Mouse (Mus musculus) C2C12 (cell line): ENCODE results near the gene Kcnt1. TPM values are rescaled to one million over a fixed set of nuclear protein-coding genes. Genes with fewer than 3 reads are reported as not detected.

ENCODE experiments used
- H3K27me3 ChIP-seq: one replicate; pipeline ENCODE4 v1.6.1; 2011; ENCODE audit not compliant: control insufficient read depth, insufficient read depth, insufficient read length
- H3K36me3 ChIP-seq: one replicate; pipeline ENCODE4 v1.6.1; 2011; ENCODE audit not compliant: control insufficient read depth, insufficient read depth
- H3K4me3 ChIP-seq: one replicate; pipeline ENCODE4 v1.5.1; 2011; ENCODE audit warnings: mild to moderate bottlenecking, control low read depth; ENCODE audit not compliant: poor library complexity, insufficient read depth, severe bottlenecking
- H3K79me2 ChIP-seq: one replicate; pipeline ENCODE4 v1.6.1; 2011; ENCODE audit not compliant: control insufficient read depth, insufficient read depth
- H3K79me3 ChIP-seq: one replicate; pipeline ENCODE4 v1.6.1; 2011; ENCODE audit warnings: low read depth, control low read depth
- H3ac ChIP-seq: one replicate; pipeline ENCODE3; 2011; ENCODE audit warnings: low read depth; ENCODE audit not compliant: control insufficient read depth, insufficient read length
- CEBPB ChIP-seq: IDR thresholded peaks from one replicate; pipeline ENCODE4 v1.6.1; 2011; ENCODE audit warnings: low read depth, mild to moderate bottlenecking, control low read depth, moderate library complexity
- CTCF ChIP-seq: IDR thresholded peaks from one replicate; pipeline ENCODE4 v1.5.1; 2011; ENCODE audit not compliant: control insufficient read depth, insufficient read depth, insufficient read length
- FOSL1 ChIP-seq: IDR thresholded peaks from one replicate; pipeline ENCODE4 v1.8.0; 2011; ENCODE audit warnings: mild to moderate bottlenecking, low read length; ENCODE audit not compliant: poor library complexity, insufficient read depth, severe bottlenecking
- MAX ChIP-seq: IDR thresholded peaks from one replicate; pipeline ENCODE4 v1.6.1; 2011; ENCODE audit warnings: mild to moderate bottlenecking, control low read depth
- MYOD1 ChIP-seq: IDR thresholded peaks from one replicate; pipeline ENCODE4 v1.6.1; 2011; ENCODE audit warnings: low read depth; ENCODE audit not compliant: control insufficient read depth, insufficient read length
- MYOG ChIP-seq: IDR thresholded peaks from one replicate; pipeline ENCODE4 v1.6.1; 2011; ENCODE audit not compliant: control insufficient read depth, insufficient read length; ENCODE audit errors: extremely low read depth
- USF1 ChIP-seq: IDR thresholded peaks from one replicate; pipeline ENCODE4 v1.6.1; 2011; ENCODE audit warnings: low read depth, mild to moderate bottlenecking, control low read depth, moderate library complexity
- polyA plus RNA-seq: library from polyadenylated mRNA; unstranded; fragments of >200 nt; fragmentation: generic; extraction: Trizol; gene quantifications from one replicate; pipeline ENCODE4 v1.2.1, GENCODE M21; 2012; ENCODE audit warnings: missing spikeins

Gene Kcnt1
- polyA plus RNA-seq, 1 experiment, result not detected

GRCm38 (mm10) chr2:25919972-25920371, 56.4 kb downstream of the Kcnt1 start:
- Histone ChIP-seq H3K4me3 (no peak overlapping the region), H3K36me3 (no peaks in the 10 kb centered on the region), H3K79me2 (no peaks in the 10 kb centered on the region), H3K79me3 (no peaks in the 10 kb centered on the region), H3ac (no peak overlapping the region), H3K27me3 (no peaks in the 10 kb centered on the region)
- TF ChIP-seq CEBPB, result no peak
- no peak for TF ChIP-seq FOSL1
- no peak for TF ChIP-seq MYOG
- TF ChIP-seq CTCF, result no peak
- TF ChIP-seq MAX, result no peak

- Histone ChIP-seq H3K27me3 (no peaks in the 10 kb centered on the region), H3ac (no peak overlapping the region), H3K36me3 (peaks cover 28% of the 10 kb centered on the region), H3K79me3 (no peaks in the 10 kb centered on the region), H3K79me2 (no peaks in the 10 kb centered on the region), H3K4me3 (no peak overlapping the region)
- TF ChIP-seq CTCF (no peak), MAX (no peak), USF1 (no peak), CEBPB (no peak), FOSL1 (no peak), MYOD1 (no peak), MYOG (no peak)
Observed at GRCm38 (mm10) chr2:25923799-25924198, 60.3 kb downstream of the Kcnt1 start.

DNA sequence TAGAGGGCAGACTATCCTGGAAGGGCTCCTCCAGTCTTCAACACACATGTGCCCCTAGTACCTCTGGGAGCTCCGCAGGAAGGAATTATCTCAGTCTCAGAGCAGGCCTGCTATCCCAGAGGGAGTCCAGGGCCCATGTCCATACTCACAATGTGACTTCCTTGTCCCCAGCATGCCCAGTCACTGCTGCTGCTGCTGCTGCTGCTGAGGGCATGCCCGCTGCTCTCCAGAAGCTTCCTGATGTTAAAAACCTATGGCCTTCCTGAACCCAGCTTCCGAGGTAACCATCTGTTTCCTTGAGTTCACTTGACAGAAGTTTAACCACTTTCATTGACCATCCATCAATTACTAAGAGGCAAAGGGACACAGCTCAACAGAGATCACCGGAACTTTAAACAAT, 61.4 kb downstream of the Kcnt1 start:
- no peaks in the 10 kb centered on the region for H3K79me2 ChIP-seq
- H3K4me3 ChIP-seq, result no peak overlapping the region
- H3K36me3 ChIP-seq, result peaks cover 37% of the 10 kb centered on the region
- H3ac ChIP-seq, result no peak overlapping the region
- no peaks in the 10 kb centered on the region for H3K79me3 ChIP-seq
- no peak for TF ChIP-seq FOSL1
- no peak for TF ChIP-seq MYOG
- H3K27me3 ChIP-seq, result no peaks in the 10 kb centered on the region

- no peaks in the 10 kb centered on the region for H3K79me2 ChIP-seq
- no peaks in the 10 kb centered on the region for H3K27me3 ChIP-seq
- H3K36me3 ChIP-seq, result peaks cover 62% of the 10 kb centered on the region
- no peak overlapping the region for H3ac ChIP-seq
- H3K4me3 ChIP-seq, result no peak overlapping the region
- H3K79me3 ChIP-seq, result no peaks in the 10 kb centered on the region
- TF ChIP-seq FOSL1, result no peak
- no peak for TF ChIP-seq CEBPB
- no peak for TF ChIP-seq MAX
- no peak for TF ChIP-seq CTCF
- no peak for TF ChIP-seq MYOG
- no peak for TF ChIP-seq USF1
- no peak for TF ChIP-seq MYOD1
Observed at GRCm38 (mm10) chr2:25927821-25928220, 64.3 kb downstream of the Kcnt1 start.

GRCm38 (mm10) chr2:25931249-25931859, 67.8 kb downstream of the Kcnt1 start:
- no peaks in the 10 kb centered on the region for H3K79me3 ChIP-seq
- H3K4me3 ChIP-seq, result no peak overlapping the region
- H3ac ChIP-seq, result no peak overlapping the region
- no peaks in the 10 kb centered on the region for H3K27me3 ChIP-seq
- no peaks in the 10 kb centered on the region for H3K79me2 ChIP-seq
- TF ChIP-seq USF1 (no peak), CTCF (no peak), MAX (no peak), MYOD1 (no peak), FOSL1 (no peak), MYOG (no peak), CEBPB (no peak)
- peaks cover 93% of the 10 kb centered on the region for H3K36me3 ChIP-seq

- TF ChIP-seq USF1, result no peak
- TF ChIP-seq CEBPB, result no peak
- TF ChIP-seq FOSL1, result no peak
- no peak for TF ChIP-seq MAX
- no peak for TF ChIP-seq MYOD1
- no peak for TF ChIP-seq CTCF
- TF ChIP-seq MYOG, result no peak
- no peaks in the 10 kb centered on the region for H3K79me3 ChIP-seq
- H3ac ChIP-seq, result no peak overlapping the region
- peaks cover 82% of the 10 kb centered on the region for H3K36me3 ChIP-seq
- H3K4me3 ChIP-seq, result no peak overlapping the region
- H3K79me2 ChIP-seq, result no peaks in the 10 kb centered on the region
- no peaks in the 10 kb centered on the region for H3K27me3 ChIP-seq
Observed at GRCm38 (mm10) chr2:25940503-25940902, 77.0 kb downstream of the Kcnt1 start.
